Mouse (Mus musculus) CH12.LX (cell line): ENCODE data around the gene Gmds. TPM values are rescaled to one million over a fixed set of nuclear protein-coding genes. Genes with fewer than 3 reads are reported as not detected.

Experiments
- DNase-seq: peaks from one replicate; pipeline ENCODE4 v3.0.0-alpha.2; 2013; ENCODE audit errors: extremely low read depth
- H3K27ac ChIP-seq: 2 replicates; pipeline ENCODE4 v1.5.1; 2012; ENCODE audit warnings: low read depth, mild to moderate bottlenecking, control low read depth, moderate library complexity; ENCODE audit not compliant: insufficient read depth
- H3K27me3 ChIP-seq: replicated peaks from 2 replicates; pipeline ENCODE3; 2012; ENCODE audit warnings: inconsistent platforms
- H3K36me3 ChIP-seq, 2 experiments: replicated peaks in 1 of 2; 2 replicates each; pipeline versions ENCODE3 to v1.6.1; 2012; ENCODE audit warnings: inconsistent platforms in 1 of 2, low read length in 1 of 2, mild to moderate bottlenecking in 1 of 2, mixed read lengths in 1 of 2, moderate library complexity in 1 of 2; ENCODE audit not compliant: control insufficient read depth in 1 of 2, insufficient read depth in 1 of 2
- H3K4me1 ChIP-seq, 2 experiments: 2 replicates each; pipeline ENCODE4 v1.6.1; 2012; ENCODE audit warnings: inconsistent platforms in 1 of 2, moderate library complexity in 1 of 2; ENCODE audit not compliant: insufficient read depth in 2 of 2, control insufficient read depth in 1 of 2
- H3K4me2 ChIP-seq: 2 replicates; pipeline ENCODE4 v1.6.1; 2012; ENCODE audit warnings: low read depth, mild to moderate bottlenecking, control low read depth; ENCODE audit not compliant: poor library complexity, insufficient read depth, severe bottlenecking
- H3K4me3 ChIP-seq, 3 experiments: fragments of 150-350 bp in 1 of 3; sonication (generic) in 1 of 3; replicated peaks in 1 of 3; 2 replicates each; pipeline versions ENCODE3 to v1.5.1; 2011 to 2012; ENCODE audit warnings: low read depth in 2 of 3, low read length in 2 of 3, mild to moderate bottlenecking in 2 of 3, moderate library complexity in 2 of 3, control low read depth in 1 of 3, improper control_type of control experiment in 1 of 3, inconsistent platforms in 1 of 3, mixed read lengths in 1 of 3; ENCODE audit not compliant: poor library complexity in 1 of 3
- H3K79me2 ChIP-seq: replicated peaks from 2 replicates; pipeline ENCODE4 v1.6.1; 2012; ENCODE audit warnings: mild to moderate bottlenecking, moderate library complexity; ENCODE audit not compliant: control insufficient read depth, poor library complexity, insufficient read depth, severe bottlenecking; ENCODE audit errors: extremely low read depth
- H3K9ac ChIP-seq: 2 replicates; pipeline ENCODE4 v1.6.1; 2012; ENCODE audit warnings: low read depth, mild to moderate bottlenecking, control low read depth, moderate library complexity; ENCODE audit not compliant: insufficient read depth
- H3K9me3 ChIP-seq: replicated peaks from 2 replicates; pipeline ENCODE3; 2012; ENCODE audit warnings: low read length, inconsistent platforms, mixed read lengths
- CHD2 ChIP-seq: IDR thresholded peaks from 2 replicates; pipeline ENCODE4 v1.6.1; 2011; ENCODE audit warnings: low read length, improper control_type of control experiment
- ELF1 ChIP-seq: IDR thresholded peaks from 2 replicates; pipeline ENCODE4 v1.6.1; 2014; ENCODE audit warnings: low read depth, mild to moderate bottlenecking, inconsistent platforms, low read length, improper control_type of control experiment
- HCFC1 ChIP-seq: IDR thresholded peaks from 2 replicates; pipeline ENCODE4 v1.6.1; 2012; ENCODE audit warnings: low read depth, mild to moderate bottlenecking, inconsistent platforms, low read length, improper control_type of control experiment
- IRF4 ChIP-seq: IDR thresholded peaks from 2 replicates; pipeline ENCODE4 v1.6.1; 2014; ENCODE audit warnings: low read depth, mild to moderate bottlenecking, inconsistent platforms, low read length, improper control_type of control experiment
- JUND ChIP-seq: conservative IDR thresholded peaks from 2 replicates; pipeline ENCODE4 v1.6.1; 2011; ENCODE audit warnings: low read depth, low read length, improper control_type of control experiment
- KAT2A ChIP-seq: IDR thresholded peaks from 2 replicates; pipeline ENCODE4 v1.6.1; 2012; ENCODE audit warnings: low read length, improper control_type of control experiment, inconsistent platforms; ENCODE audit not compliant: insufficient replicate concordance
- MAFK ChIP-seq: IDR thresholded peaks from 2 replicates; pipeline ENCODE4 v1.6.1; 2011; ENCODE audit warnings: low read length, improper control_type of control experiment; ENCODE audit not compliant: insufficient replicate concordance
- MEF2A ChIP-seq: IDR thresholded peaks from 2 replicates; pipeline ENCODE4 v1.6.1; 2014; ENCODE audit warnings: low read depth, mild to moderate bottlenecking, inconsistent platforms, low read length, improper control_type of control experiment, borderline replicate concordance
- MXI1 ChIP-seq: IDR thresholded peaks from 2 replicates; pipeline ENCODE4 v1.6.1; 2011; ENCODE audit warnings: mild to moderate bottlenecking, low read depth, low read length, improper control_type of control experiment
- NRF1 ChIP-seq: IDR thresholded peaks from 2 replicates; pipeline ENCODE4 v1.6.1; 2014; ENCODE audit warnings: low read depth, mild to moderate bottlenecking, inconsistent platforms, low read length, improper control_type of control experiment, moderate library complexity
- POLR2A ChIP-seq: IDR thresholded peaks from 2 replicates; pipeline ENCODE4 v1.6.1; 2011; ENCODE audit warnings: low read depth, mild to moderate bottlenecking, improper control_type of control experiment, low read length
- POLR2AphosphoS2 ChIP-seq: IDR thresholded peaks from 2 replicates; pipeline ENCODE4 v1.6.1; 2011; ENCODE audit warnings: low read depth, low read length, improper control_type of control experiment
- RAD21 ChIP-seq: IDR thresholded peaks from 2 replicates; pipeline ENCODE4 v1.6.1; 2011; ENCODE audit warnings: low read depth, mild to moderate bottlenecking, low read length, improper control_type of control experiment, moderate library complexity
- TCF12 ChIP-seq: IDR thresholded peaks from 2 replicates; pipeline ENCODE4 v1.6.1; 2014; ENCODE audit warnings: low read depth, mild to moderate bottlenecking, inconsistent platforms, low read length, improper control_type of control experiment
- UBTF ChIP-seq: IDR thresholded peaks from 2 replicates; pipeline ENCODE4 v1.6.1; 2012; ENCODE audit warnings: low read depth, mild to moderate bottlenecking, inconsistent platforms, low read length, improper control_type of control experiment, moderate library complexity
- USF1 ChIP-seq: IDR thresholded peaks from 2 replicates; pipeline ENCODE4 v1.6.1; 2014; ENCODE audit warnings: low read depth, mild to moderate bottlenecking, inconsistent platforms, low read length, improper control_type of control experiment
- ZC3H11A ChIP-seq: IDR thresholded peaks from 2 replicates; pipeline ENCODE4 v1.6.1; 2012; ENCODE audit warnings: low read depth, mild to moderate bottlenecking, inconsistent platforms, low read length, improper control_type of control experiment
- ZNF384 ChIP-seq: IDR thresholded peaks from 2 replicates; pipeline ENCODE4 v1.6.1; 2012; ENCODE audit warnings: low read depth, low read length, improper control_type of control experiment, inconsistent platforms
- dilution Hi-C: fragments of 300-500 bp; cut with MboI; formaldehyde crosslinking; loops from 2 replicates; pipeline ENCODE4 v1.14.3; 2020; ENCODE audit warnings: low sequenced_read_pairs; ENCODE audit not compliant: extremely low pct_unique_long_range_greater_than_20kb, extremely low pct_ligation_motif_present
- in situ Hi-C: fragments of 300-500 bp; cut with MboI; formaldehyde crosslinking; loops from 3 replicates; pipeline ENCODE4 v1.14.3; 2019; ENCODE audit warnings: low sequenced_read_pairs, low pct_ligation_motif_present, low pct_unique_long_range_greater_than_20kb, mixed read lengths
- polyA plus RNA-seq: library from polyadenylated mRNA; unstranded; fragments of >175 nt; gene quantifications from 2 replicates; pipeline ENCODE4 v1.2.1, GENCODE M21; 2012; ENCODE audit warnings: low read depth; ENCODE audit not compliant: insufficient read length
- total RNA-seq, 2 experiments: library from RNA; depleted of rRNA; stranded (reverse); fragments of 300-350 nt in 1 of 2; fragments of >200 nt in 1 of 2; gene quantifications; 2 replicates each; pipeline ENCODE4 v1.2.3; 2012 to 2014

The Gmds gene
- total and polyA plus RNA-seq, 3 experiments = 11.0 to 19.3 (median 15.1) TPM

DNA sequence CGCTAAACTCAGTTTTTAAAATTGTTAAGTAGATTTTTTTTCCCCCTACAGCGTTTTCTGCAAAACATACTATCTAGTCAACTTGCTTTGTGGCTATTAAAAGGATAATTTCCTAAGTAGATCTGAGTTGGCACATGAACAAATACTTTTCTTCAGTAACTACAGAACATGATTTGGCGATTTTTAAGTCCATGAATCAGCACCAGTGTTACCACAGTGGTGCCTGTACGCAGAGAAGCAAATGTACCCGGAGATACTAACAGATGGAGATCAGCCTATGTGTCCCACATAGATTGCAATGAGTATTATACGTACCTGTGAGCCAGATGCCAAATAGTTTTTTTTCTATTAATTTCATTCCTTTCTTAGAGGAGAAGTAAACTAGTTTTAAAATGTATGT, 528.8 kb downstream of the Gmds start:
- TF ChIP-seq MXI1 = no peak
- TF ChIP-seq CHD2 = no peak
- TF ChIP-seq ZC3H11A = no peak
- TF ChIP-seq ELF1 = no peak
- TF ChIP-seq RAD21 = no peak
- TF ChIP-seq UBTF = no peak
- TF ChIP-seq JUND = no peak
- no peak for TF ChIP-seq HCFC1
- no peak for TF ChIP-seq TCF12
- TF ChIP-seq KAT2A = no peak
- no peak for TF ChIP-seq IRF4
- no peak for TF ChIP-seq POLR2A
- TF ChIP-seq USF1 = no peak
- no peak for TF ChIP-seq POLR2AphosphoS2
- TF ChIP-seq MAFK = no peak
- TF ChIP-seq ZNF384 = no peak
- TF ChIP-seq NRF1 = no peak
- Histone ChIP-seq H3K79me2 (no peaks in the 10 kb centered on the region), H3K27me3 (no peaks in the 10 kb centered on the region), H3K27ac (no peak overlapping the region), H3K9ac (no peak overlapping the region), H3K9me3 (peaks cover 28% of the 10 kb centered on the region), H3K4me3 (no peak overlapping the region), H3K36me3 (peaks cover 0 to 2% of the 10 kb centered on the region in 2 experiments), H3K4me2 (no peak overlapping the region), H3K4me1 (no peaks in the 10 kb centered on the region)
- dilution Hi-C loops (no loop called here), in situ Hi-C loops (loop anchor here (10.0 to 25.0 kb wide), 2 partner anchors 403 to 605 kb away; no protein-coding TSS in a partner anchor)
- DNase-seq = no peak

DNA sequence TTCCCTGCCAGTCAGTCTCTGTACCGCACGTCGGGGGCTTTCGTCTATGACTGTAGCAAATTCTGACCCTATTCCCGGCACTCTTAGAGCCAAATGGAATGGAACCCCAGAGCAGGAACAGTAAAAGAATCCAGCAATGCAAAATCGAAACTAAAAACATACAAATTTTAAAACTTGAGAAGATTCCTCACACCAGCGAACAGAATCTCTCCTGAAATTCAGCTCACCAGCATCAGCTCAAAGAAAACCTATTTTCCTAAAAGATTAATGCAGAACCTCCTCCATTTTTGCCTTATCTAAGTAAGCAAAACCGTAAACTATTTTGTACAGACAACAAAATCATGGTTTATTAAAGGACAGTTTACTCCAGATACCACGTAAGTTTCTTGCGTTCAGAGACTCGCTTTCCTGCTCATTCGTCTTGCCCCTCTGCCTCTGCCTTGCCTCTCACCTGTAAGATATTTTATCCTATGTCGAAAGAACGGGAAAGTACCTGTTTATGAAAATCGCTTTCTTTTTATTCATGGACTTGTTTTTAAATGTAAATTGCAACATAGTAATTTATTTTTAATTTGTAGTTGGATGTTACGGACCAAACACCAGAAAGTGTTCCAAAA, 529.6 kb downstream of the Gmds start:
- H3K27me3 ChIP-seq = no peaks in the 10 kb centered on the region
- no peak overlapping the region for H3K27ac ChIP-seq
- no peak overlapping the region for H3K4me2 ChIP-seq
- TF ChIP-seq MEF2A = no peak
- in situ Hi-C loops = loop anchor here (10.0 to 25.0 kb wide), 2 partner anchors 403 to 606 kb away; no protein-coding TSS in a partner anchor
- H3K9me3 ChIP-seq = peaks cover 28% of the 10 kb centered on the region
- dilution Hi-C loops = no loop called here
- H3K4me3 ChIP-seq = no peak overlapping the region
- no peak overlapping the region for H3K9ac ChIP-seq
- H3K36me3 ChIP-seq = peaks cover 0 to 2% of the 10 kb centered on the region in 2 experiments
- H3K4me1 ChIP-seq = no peaks in the 10 kb centered on the region
- H3K79me2 ChIP-seq = no peaks in the 10 kb centered on the region
- no peak for DNase-seq
